Mouse (Mus musculus) neural tube, embryonic 15.5 days (tissue): ENCODE measurements around the gene Lrp5. TPM values are rescaled to one million over a fixed set of nuclear protein-coding genes. Genes with fewer than 3 reads are reported as not detected.

ENCODE experiments used
- ATAC-seq: fragments of 200-750 bp; cut with Nextera tagmentation; 2 replicates; pipeline ENCODE4 v1.8.0; 2017; ENCODE audit warnings: mild to moderate bottlenecking, moderate TSS enrichment, moderate library complexity; ENCODE audit not compliant: low FRiP score
- H3K27ac ChIP-seq: fragments of 300-500 bp; sonication (generic); replicated peaks from 2 replicates; pipeline ENCODE4 v1.5.1; 2015; ENCODE audit warnings: mild to moderate bottlenecking, inconsistent platforms
- H3K27me3 ChIP-seq: fragments of 300-500 bp; sonication (generic); replicated peaks from 2 replicates; pipeline ENCODE4 v1.6.1; 2015; ENCODE audit warnings: inconsistent platforms
- H3K36me3 ChIP-seq: fragments of 300-500 bp; sonication (generic); 2 replicates; pipeline ENCODE4 v1.6.1; 2015; ENCODE audit warnings: inconsistent platforms
- H3K4me1 ChIP-seq: fragments of 300-500 bp; sonication (generic); 2 replicates; pipeline ENCODE4 v1.6.1; 2015; ENCODE audit warnings: inconsistent platforms
- H3K4me2 ChIP-seq: fragments of 300-500 bp; sonication (generic); 2 replicates; pipeline ENCODE4 v1.6.1; 2015; ENCODE audit warnings: inconsistent platforms, mild to moderate bottlenecking, moderate library complexity
- H3K4me3 ChIP-seq: fragments of 300-500 bp; sonication (generic); replicated peaks from 2 replicates; pipeline ENCODE4 v1.5.1; 2015; ENCODE audit warnings: mild to moderate bottlenecking, inconsistent platforms
- H3K9ac ChIP-seq: fragments of 300-500 bp; sonication (generic); replicated peaks from 2 replicates; pipeline ENCODE4 v1.6.1; 2015; ENCODE audit warnings: mild to moderate bottlenecking, inconsistent platforms
- H3K9me3 ChIP-seq: fragments of 300-500 bp; sonication (generic); replicated peaks from 2 replicates; pipeline ENCODE4 v1.6.1; 2016; ENCODE audit warnings: inconsistent platforms
- WGBS: fragments of 180-500 bp; shearing (Covaris S2); methylation state at CpG from one replicate; pipeline ENCODE4 v1.1.7; 2015; ENCODE audit warnings: mixed read lengths; 5-methylcytosine and 5-hydroxymethylcytosine counted together
- polyA plus RNA-seq: library from polyadenylated mRNA; unstranded; fragments of >200 nt; fragmentation: Nextera tagmentation; extraction: Ambion mirVana; gene quantifications from 2 replicates; pipeline ENCODE4 v1.2.1, GENCODE M21; 2015

Lrp5 gene
- polyA plus RNA-seq, 1 experiment from 2014 or later: 1.2 TPM

- no peaks in the 10 kb centered on the region for H3K36me3 ChIP-seq
- no peak overlapping the region for H3K27ac ChIP-seq
- H3K4me1 ChIP-seq: no peaks in the 10 kb centered on the region
- H3K9me3 ChIP-seq: no peaks in the 10 kb centered on the region
- no peak for ATAC-seq
- 0 out of 2 replicates have a peak, but pooled peaks cover 5% of the 10 kb centered on the region for H3K27me3 ChIP-seq
- H3K9ac ChIP-seq: no peak overlapping the region
- no peak overlapping the region for H3K4me3 ChIP-seq
- no peak overlapping the region for H3K4me2 ChIP-seq
- 69% methylated on average over 6 of the region's 6 CpGs for WGBS
These were observed 6.2 kb upstream of the Lrp5 start for GRCm38 (mm10) chr19:3692414-3693145.

- 90% methylated on average over 5 of the region's 5 CpGs for WGBS
These were observed 5.0 kb upstream of the Lrp5 start for GRCm38 (mm10) chr19:3691337-3691736.

GRCm38 (mm10) chr19:3687676-3688171, 1.4 kb upstream of the Lrp5 start:
- no peaks in the 10 kb centered on the region for H3K9me3 ChIP-seq
- H3K4me1 ChIP-seq: peaks cover 26% of the 10 kb centered on the region
- peaks cover 22% of the 10 kb centered on the region for H3K27me3 ChIP-seq
- no peak for ATAC-seq
- H3K9ac ChIP-seq: no peak overlapping the region
- H3K4me3 ChIP-seq: no peak overlapping the region
- WGBS: 26% methylated on average over 5 of the region's 5 CpGs
- H3K4me2 ChIP-seq: no peak overlapping the region
- H3K27ac ChIP-seq: no peak overlapping the region
- H3K36me3 ChIP-seq: no peaks in the 10 kb centered on the region

More at GRCm38 (mm10) chr19:3691337-3691736, 5.0 kb upstream of the Lrp5 start:
- no peak overlapping the region for H3K9ac ChIP-seq
- 0 out of 2 replicates have a peak, but pooled peaks cover 12% of the 10 kb centered on the region for H3K27me3 ChIP-seq
- ATAC-seq: no peak
- H3K27ac ChIP-seq: no peak overlapping the region
- no peak overlapping the region for H3K4me2 ChIP-seq
- H3K4me3 ChIP-seq: no peak overlapping the region
- peaks cover 6% of the 10 kb centered on the region for H3K4me1 ChIP-seq
- no peaks in the 10 kb centered on the region for H3K9me3 ChIP-seq
- no peaks in the 10 kb centered on the region for H3K36me3 ChIP-seq

GRCm38 (mm10) chr19:3685611-3686214, 651 bp downstream of the Lrp5 start:
- 0 out of 2 replicates have a peak, but pooled peaks have one; percentile 32 for ATAC-seq
- 1% methylated on average over 42 of the region's 45 CpGs for WGBS
- Histone ChIP-seq H3K27me3 (peaks cover 22% of the 10 kb centered on the region), H3K9me3 (no peaks in the 10 kb centered on the region), H3K4me2 (peak overlapping the region; percentile 99), H3K9ac (peak overlapping the region; percentile 84), H3K4me3 (peak overlapping the region; percentile 85), H3K27ac (peak overlapping the region; percentile 42), H3K4me1 (peaks cover 37% of the 10 kb centered on the region), H3K36me3 (no peaks in the 10 kb centered on the region)

GRCm38 (mm10) chr19:3684957-3685580, 1.3 kb downstream of the Lrp5 start:
- Histone ChIP-seq H3K9ac (no peak overlapping the region), H3K9me3 (no peaks in the 10 kb centered on the region), H3K36me3 (no peaks in the 10 kb centered on the region), H3K4me1 (peaks cover 40% of the 10 kb centered on the region), H3K27ac (0 out of 2 replicates have a peak overlapping the region, but pooled peaks have one; percentile 2), H3K4me2 (peak overlapping the region; percentile 99), H3K4me3 (peak overlapping the region; percentile 85), H3K27me3 (peaks cover 22% of the 10 kb centered on the region)
- 17% methylated on average over 11 of the region's 11 CpGs for WGBS
- ATAC-seq: no peak

- Histone ChIP-seq H3K4me3 (no peak overlapping the region), H3K9ac (no peak overlapping the region), H3K36me3 (no peaks in the 10 kb centered on the region), H3K9me3 (no peaks in the 10 kb centered on the region), H3K27ac (0 out of 2 replicates have a peak overlapping the region, but pooled peaks have one; percentile 2), H3K4me2 (peak overlapping the region; percentile 99), H3K4me1 (peaks cover 40% of the 10 kb centered on the region), H3K27me3 (peaks cover 22% of the 10 kb centered on the region)
- ATAC-seq: no peak
- WGBS: 21% methylated on average over 1 of the region's 1 CpGs
These were observed 1.9 kb downstream of the Lrp5 start for GRCm38 (mm10) chr19:3684414-3684813.

GRCm38 (mm10) chr19:3681310-3681934, 4.9 kb downstream of the Lrp5 start:
- H3K9ac ChIP-seq: no peak overlapping the region
- no peaks in the 10 kb centered on the region for H3K9me3 ChIP-seq
- H3K27me3 ChIP-seq: peaks cover 10% of the 10 kb centered on the region
- H3K36me3 ChIP-seq: no peaks in the 10 kb centered on the region
- H3K27ac ChIP-seq: no peak overlapping the region; the same call in 1 of the 2 replicates
- no peak overlapping the region for H3K4me3 ChIP-seq
- peaks cover 35% of the 10 kb centered on the region for H3K4me1 ChIP-seq
- H3K4me2 ChIP-seq: no peak overlapping the region
- ATAC-seq: peak; percentile 58; the same call in 1 of the 2 replicates
- WGBS: 38% methylated on average over 13 of the region's 13 CpGs

GRCm38 (mm10) chr19:3680732-3681131, 5.6 kb downstream of the Lrp5 start:
- H3K27ac ChIP-seq: no peak overlapping the region; the same call in 1 of the 2 replicates
- H3K9me3 ChIP-seq: no peaks in the 10 kb centered on the region
- no peak overlapping the region for H3K9ac ChIP-seq
- no peaks in the 10 kb centered on the region for H3K36me3 ChIP-seq
- peaks cover 7% of the 10 kb centered on the region for H3K27me3 ChIP-seq
- no peak overlapping the region for H3K4me2 ChIP-seq
- H3K4me3 ChIP-seq: no peak overlapping the region
- 65% methylated on average over 7 of the region's 7 CpGs for WGBS
- peaks cover 31% of the 10 kb centered on the region for H3K4me1 ChIP-seq
- ATAC-seq: no peak

- Histone ChIP-seq H3K27ac (no peak overlapping the region), H3K4me1 (0 out of 2 replicates have a peak, but pooled peaks cover 3% of the 10 kb centered on the region), H3K9me3 (no peaks in the 10 kb centered on the region), H3K36me3 (no peaks in the 10 kb centered on the region), H3K9ac (no peak overlapping the region), H3K27me3 (no peaks in the 10 kb centered on the region), H3K4me3 (no peak overlapping the region), H3K4me2 (no peak overlapping the region)
- 85% methylated on average over 8 of the region's 8 CpGs for WGBS
- ATAC-seq: no peak
These were observed 12.1 kb downstream of the Lrp5 start for GRCm38 (mm10) chr19:3674122-3674855.

- peaks cover 13% of the 10 kb centered on the region for H3K4me1 ChIP-seq
- no peaks in the 10 kb centered on the region for H3K9me3 ChIP-seq
- H3K27me3 ChIP-seq: no peaks in the 10 kb centered on the region
- H3K4me2 ChIP-seq: no peak overlapping the region
- no peak overlapping the region for H3K9ac ChIP-seq
- no peaks in the 10 kb centered on the region for H3K36me3 ChIP-seq
- WGBS: 99% methylated on average over 2 of the region's 2 CpGs
- H3K4me3 ChIP-seq: no peak overlapping the region
- H3K27ac ChIP-seq: no peak overlapping the region
- no peak for ATAC-seq
These were observed 13.2 kb downstream of the Lrp5 start for GRCm38 (mm10) chr19:3673149-3673548.

- H3K4me2 ChIP-seq: no peak overlapping the region
- no peaks in the 10 kb centered on the region for H3K9me3 ChIP-seq
- H3K4me3 ChIP-seq: no peak overlapping the region
- no peak for ATAC-seq
- H3K27ac ChIP-seq: peak overlapping the region; percentile 33; the same call in 1 of the 2 replicates
- no peaks in the 10 kb centered on the region for H3K36me3 ChIP-seq
- H3K9ac ChIP-seq: no peak overlapping the region
- 67% methylated on average over 13 of the region's 13 CpGs for WGBS
- peaks cover 21% of the 10 kb centered on the region for H3K4me1 ChIP-seq
- no peaks in the 10 kb centered on the region for H3K27me3 ChIP-seq
These were observed 17.3 kb downstream of the Lrp5 start for GRCm38 (mm10) chr19:3669100-3669499.
